Mouse (Mus musculus) megakaryocyte, embryonic 14.5 days (primary cell): Measurements from ENCODE around the gene Oaz1. TPM values are rescaled to one million over a fixed set of nuclear protein-coding genes. Genes with fewer than 3 reads are reported as not detected.

ENCODE experiments used
- H3K27me3 ChIP-seq: replicated peaks from 2 replicates; pipeline ENCODE3; 2012; ENCODE audit warnings: inconsistent platforms
- H3K36me3 ChIP-seq: replicated peaks from 2 replicates; pipeline ENCODE3; 2012; ENCODE audit warnings: low read length, inconsistent platforms, mixed read lengths
- H3K4me1 ChIP-seq: 2 replicates; pipeline ENCODE4 v1.6.1; 2012; ENCODE audit warnings: inconsistent platforms
- H3K4me3 ChIP-seq: replicated peaks from 2 replicates; pipeline ENCODE3; 2012; ENCODE audit warnings: moderate library complexity, mild to moderate bottlenecking, inconsistent platforms
- H3K9me3 ChIP-seq: 2 replicates; pipeline ENCODE4 v1.6.1; 2012; ENCODE audit warnings: inconsistent platforms
- FLI1 ChIP-seq: IDR thresholded peaks from 2 replicates; pipeline ENCODE4 v1.6.1; 2012; ENCODE audit warnings: low read length, inconsistent platforms, mixed read lengths
- GATA1 ChIP-seq: IDR thresholded peaks from 3 replicates; pipeline ENCODE4 v1.6.1; 2012; ENCODE audit warnings: mixed read lengths, low read length, inconsistent platforms, borderline replicate concordance
- polyA plus RNA-seq: library from polyadenylated mRNA; stranded (reverse); fragments of >175 nt; gene quantifications from 2 replicates; pipeline ENCODE4 v1.2.3, GENCODE M21; 2012; ENCODE audit warnings: low replicate concordance; ENCODE audit not compliant: insufficient read depth

Gene Oaz1
- polyA plus RNA-seq, 1 experiment: 5,289 TPM

GRCm38 (mm10) chr10:80843931-80844547 is 17.6 kb downstream of the Oaz1 start, which contains the start of gene Lingo3:
Gene Lingo3 (minus strand): TSS chr10:80844039.
- no peak for TF ChIP-seq FLI1
- TF ChIP-seq GATA1: no peak
- H3K4me3 ChIP-seq: peak within 1 kb of the TSS; percentile 82
- H3K9me3 ChIP-seq: no peaks in the 10 kb centered on the region
- H3K4me1 ChIP-seq: peaks cover 31% of the 10 kb centered on the region
- H3K27me3 ChIP-seq: peaks cover 78% of the 10 kb centered on the region
- no peaks in the 10 kb centered on the region for H3K36me3 ChIP-seq

GRCm38 (mm10) chr10:80845055-80845693 is 18.7 kb downstream of the Oaz1 start:
- peaks cover 31% of the 10 kb centered on the region for H3K4me1 ChIP-seq
- H3K9me3 ChIP-seq: no peaks in the 10 kb centered on the region
- H3K36me3 ChIP-seq: peaks cover 3% of the 10 kb centered on the region
- peaks cover 71% of the 10 kb centered on the region for H3K27me3 ChIP-seq
- TF ChIP-seq FLI1 (no peak), GATA1 (no peak)
- no peak overlapping the region for H3K4me3 ChIP-seq

- peaks cover 66% of the 10 kb centered on the region for H3K27me3 ChIP-seq
- H3K9me3 ChIP-seq: no peaks in the 10 kb centered on the region
- TF ChIP-seq GATA1 (no peak), FLI1 (no peak)
- H3K36me3 ChIP-seq: peaks cover 8% of the 10 kb centered on the region
- H3K4me3 ChIP-seq: no peak overlapping the region
- H3K4me1 ChIP-seq: peaks cover 30% of the 10 kb centered on the region
These were observed 19.3 kb downstream of the Oaz1 start for GRCm38 (mm10) chr10:80845732-80846131.

- Histone ChIP-seq H3K4me1 (peaks cover 38% of the 10 kb centered on the region), H3K27me3 (peaks cover 37% of the 10 kb centered on the region), H3K9me3 (no peaks in the 10 kb centered on the region), H3K36me3 (peaks cover 34% of the 10 kb centered on the region), H3K4me3 (peak overlapping the region; percentile 71)
- TF ChIP-seq FLI1 (no peak), GATA1 (no peak)
These were observed 22.1 kb downstream of the Oaz1 start for GRCm38 (mm10) chr10:80848571-80848970.

- Histone ChIP-seq H3K27me3 (no peaks in the 10 kb centered on the region), H3K36me3 (peaks cover 44% of the 10 kb centered on the region), H3K4me3 (peak within 1 kb of the TSS; percentile 100), H3K4me1 (peaks cover 68% of the 10 kb centered on the region), H3K9me3 (no peaks in the 10 kb centered on the region)
- TF ChIP-seq FLI1 (no peak), GATA1 (no peak)
These were observed 28.7 kb downstream of the Oaz1 start, which contains the start of the genes Lsm7 and Sppl2b for GRCm38 (mm10) chr10:80854913-80855748. Gene Lsm7 (minus strand): TSS chr10:80855209. Gene Sppl2b (plus strand): TSS chr10:80855275.

- Histone ChIP-seq H3K36me3 (peaks cover 41% of the 10 kb centered on the region), H3K4me1 (peaks cover 69% of the 10 kb centered on the region), H3K4me3 (peak overlapping the region; percentile 100), H3K9me3 (no peaks in the 10 kb centered on the region), H3K27me3 (no peaks in the 10 kb centered on the region)
- TF ChIP-seq GATA1 (no peak), FLI1 (no peak)
These were observed 29.3 kb downstream of the Oaz1 start for GRCm38 (mm10) chr10:80855749-80856073.

GRCm38 (mm10) chr10:80856267-80856666 is 29.8 kb downstream of the Oaz1 start:
- Histone ChIP-seq H3K36me3 (peaks cover 42% of the 10 kb centered on the region), H3K9me3 (no peaks in the 10 kb centered on the region), H3K4me1 (peaks cover 75% of the 10 kb centered on the region), H3K4me3 (peak overlapping the region; percentile 100), H3K27me3 (no peaks in the 10 kb centered on the region)
- TF ChIP-seq FLI1 (no peak), GATA1 (no peak)

- Histone ChIP-seq H3K36me3 (peaks cover 42% of the 10 kb centered on the region), H3K27me3 (no peaks in the 10 kb centered on the region), H3K9me3 (no peaks in the 10 kb centered on the region), H3K4me3 (peak overlapping the region; percentile 47), H3K4me1 (peaks cover 74% of the 10 kb centered on the region)
- no peak for TF ChIP-seq FLI1
- no peak for TF ChIP-seq GATA1
These were observed 30.5 kb downstream of the Oaz1 start for GRCm38 (mm10) chr10:80856908-80857307.

GRCm38 (mm10) chr10:80857386-80857785 is 30.9 kb downstream of the Oaz1 start:
- TF ChIP-seq GATA1 (no peak), FLI1 (no peak)
- peaks cover 42% of the 10 kb centered on the region for H3K36me3 ChIP-seq
- H3K4me3 ChIP-seq: no peak overlapping the region
- H3K4me1 ChIP-seq: peaks cover 71% of the 10 kb centered on the region
- H3K27me3 ChIP-seq: no peaks in the 10 kb centered on the region
- no peaks in the 10 kb centered on the region for H3K9me3 ChIP-seq

- TF ChIP-seq FLI1: no peak
- TF ChIP-seq GATA1: no peak
- Histone ChIP-seq H3K9me3 (no peaks in the 10 kb centered on the region), H3K36me3 (peaks cover 44% of the 10 kb centered on the region), H3K27me3 (no peaks in the 10 kb centered on the region), H3K4me3 (no peak overlapping the region), H3K4me1 (peaks cover 71% of the 10 kb centered on the region)
These were observed 31.4 kb downstream of the Oaz1 start for GRCm38 (mm10) chr10:80857848-80858247.
